Mouse (Mus musculus): ENCODE data around the gene Clec18a.

- TF ChIP-seq POLR2A (IDR thresholded peaks at IDR 0.05; ENCODE audit: extremely low read depth, insufficient read depth, low read length) (no peak), CTCF (IDR thresholded peaks at IDR 0.05; ENCODE audit: low read depth, low read length) (no peak)
These were observed 58.0 kb downstream of the Clec18a start for GRCm38 (mm10) chr8:111034276-111034675.

Measured in liver, adult 2 months (tissue).